Mouse (Mus musculus) kidney, postnatal 4 days (tissue): ENCODE data around the gene Frmd6.
A peak's percentile ranks its signal among the peaks of the same experiment; 100 is the strongest.

Source experiments
- DNase-seq, 2 experiments: peaks; one replicate each; pipeline ENCODE4 v3.0.0; 2021; ENCODE audit warnings: mixed read lengths in 2 of 2

Gene Frmd6

GRCm38 (mm10) chr12:70809957-70810356 lies 15.4 kb upstream of the Frmd6 start:
- no peak for DNase-seq

GRCm38 (mm10) chr12:70811772-70812171 lies 13.5 kb upstream of the Frmd6 start:
- peak in 1 of 2 experiments; percentile 9 for DNase-seq

- DNase-seq: peak; percentile 62 to 65
Observed at GRCm38 (mm10) chr12:70812176-70812575, 13.1 kb upstream of the Frmd6 start.

- no peak for DNase-seq
Observed at GRCm38 (mm10) chr12:70812822-70813465, 12.4 kb upstream of the Frmd6 start.

GRCm38 (mm10) chr12:70816731-70817130 lies 8.6 kb upstream of the Frmd6 start:
- no peak for DNase-seq

- DNase-seq: no peak
Observed at GRCm38 (mm10) chr12:70824017-70824416, 1.3 kb upstream of the Frmd6 start.

GRCm38 (mm10) chr12:70825651-70826317 lies 470 bp downstream of the Frmd6 start:
- DNase-seq: peak; percentile 70 to 82

- peak; percentile 22 to 44 for DNase-seq
Observed at GRCm38 (mm10) chr12:70826318-70827072, 1.2 kb downstream of the Frmd6 start.

GRCm38 (mm10) chr12:70827187-70827900 lies 2.0 kb downstream of the Frmd6 start:
- peak; percentile 25 to 41 for DNase-seq

- DNase-seq: no peak
Observed at GRCm38 (mm10) chr12:70827901-70828271, 2.6 kb downstream of the Frmd6 start.

- DNase-seq: no peak
Observed at GRCm38 (mm10) chr12:70830982-70831566, 5.8 kb downstream of the Frmd6 start.

- DNase-seq: no peak
Observed at GRCm38 (mm10) chr12:70832216-70832998, 7.1 kb downstream of the Frmd6 start.

- no peak for DNase-seq
Observed at GRCm38 (mm10) chr12:70833050-70833449, 7.7 kb downstream of the Frmd6 start.

- DNase-seq: no peak
Observed at GRCm38 (mm10) chr12:70834043-70834442, 8.7 kb downstream of the Frmd6 start.

GRCm38 (mm10) chr12:70835004-70835403 lies 9.7 kb downstream of the Frmd6 start:
- DNase-seq: no peak

- DNase-seq: no peak
Observed at GRCm38 (mm10) chr12:70837792-70838321, 12.5 kb downstream of the Frmd6 start.

- DNase-seq: no peak
Observed at GRCm38 (mm10) chr12:70845371-70845770, 20.1 kb downstream of the Frmd6 start.

- DNase-seq: no peak
Observed at GRCm38 (mm10) chr12:70849024-70849423, 23.7 kb downstream of the Frmd6 start.

- DNase-seq: no peak
Observed at GRCm38 (mm10) chr12:70849517-70850291, 24.4 kb downstream of the Frmd6 start.

GRCm38 (mm10) chr12:70851342-70851960 lies 26.1 kb downstream of the Frmd6 start:
- no peak for DNase-seq
